Mouse (Mus musculus) E14TG2a.4 (cell line): Measurements from ENCODE around the gene Lrig2.

Experiments used
- H3K27me3 ChIP-seq: 2 replicates; pipeline ENCODE4 v1.6.1; 2014; ENCODE audit warnings: low read length, control low read depth; ENCODE audit not compliant: insufficient read depth
- H3K36me3 ChIP-seq: 2 replicates; pipeline ENCODE4 v1.6.1; 2014; ENCODE audit warnings: low read length, control low read depth; ENCODE audit not compliant: insufficient read depth
- H3K4me1 ChIP-seq: replicated peaks from 2 replicates; pipeline ENCODE4 v1.6.1; 2014; ENCODE audit warnings: low read depth, low read length, control low read depth
- H3K4me3 ChIP-seq: replicated peaks from 2 replicates; pipeline ENCODE4 v1.5.1; 2014; ENCODE audit warnings: mild to moderate bottlenecking, low read length
- H3K9me3 ChIP-seq: 2 replicates; pipeline ENCODE4 v1.6.1; 2014; ENCODE audit warnings: low read length, control low read depth
- CTCF ChIP-seq: conservative IDR thresholded peaks from 2 replicates; pipeline ENCODE4 v1.5.1; 2014; ENCODE audit warnings: low read length
- NANOG ChIP-seq: IDR thresholded peaks from 2 replicates; pipeline ENCODE4 v1.6.1; 2014; ENCODE audit warnings: borderline replicate concordance, low read length, mixed read lengths
- POU5F1 ChIP-seq: IDR thresholded peaks from 2 replicates; pipeline ENCODE4 v1.6.1; 2014; ENCODE audit warnings: low read length, borderline replicate concordance

Lrig2 gene

GRCm38 (mm10) chr3:104517161-104517560 lies 5.4 kb upstream of the Lrig2 start:
- peaks cover 20% of the 10 kb centered on the region for H3K4me1 ChIP-seq
- no peak overlapping the region for H3K4me3 ChIP-seq
- no peaks in the 10 kb centered on the region for H3K27me3 ChIP-seq
- no peak for TF ChIP-seq NANOG
- peak; percentile 41; the same call in 1 of the 2 replicates for TF ChIP-seq CTCF
- TF ChIP-seq POU5F1, result no peak
- no peaks in the 10 kb centered on the region for H3K9me3 ChIP-seq
- no peaks in the 10 kb centered on the region for H3K36me3 ChIP-seq

GRCm38 (mm10) chr3:104514510-104514909 lies 2.8 kb upstream of the Lrig2 start:
- TF ChIP-seq NANOG, result no peak
- no peak for TF ChIP-seq POU5F1
- no peak for TF ChIP-seq CTCF
- Histone ChIP-seq H3K9me3 (no peaks in the 10 kb centered on the region), H3K4me3 (no peak overlapping the region), H3K36me3 (no peaks in the 10 kb centered on the region), H3K27me3 (no peaks in the 10 kb centered on the region), H3K4me1 (peaks cover 33% of the 10 kb centered on the region)

GRCm38 (mm10) chr3:104512424-104512748 lies 668 bp upstream of the Lrig2 start:
- TF ChIP-seq POU5F1 (no peak), CTCF (no peak), NANOG (no peak)
- Histone ChIP-seq H3K4me1 (peaks cover 41% of the 10 kb centered on the region), H3K9me3 (no peaks in the 10 kb centered on the region), H3K36me3 (no peaks in the 10 kb centered on the region), H3K4me3 (peak overlapping the region; percentile 98), H3K27me3 (no peaks in the 10 kb centered on the region)

GRCm38 (mm10) chr3:104510771-104511429 lies 818 bp downstream of the Lrig2 start:
- no peaks in the 10 kb centered on the region for H3K9me3 ChIP-seq
- no peaks in the 10 kb centered on the region for H3K36me3 ChIP-seq
- peaks cover 46% of the 10 kb centered on the region for H3K4me1 ChIP-seq
- TF ChIP-seq NANOG (no peak), POU5F1 (no peak), CTCF (no peak)
- H3K4me3 ChIP-seq, result peak overlapping the region; percentile 98
- no peaks in the 10 kb centered on the region for H3K27me3 ChIP-seq

GRCm38 (mm10) chr3:104501648-104502047 lies 10.1 kb downstream of the Lrig2 start:
- no peak for TF ChIP-seq CTCF
- no peak for TF ChIP-seq NANOG
- no peak for TF ChIP-seq POU5F1
- Histone ChIP-seq H3K4me1 (peaks cover 29% of the 10 kb centered on the region), H3K36me3 (no peaks in the 10 kb centered on the region), H3K9me3 (no peaks in the 10 kb centered on the region), H3K27me3 (no peaks in the 10 kb centered on the region), H3K4me3 (no peak overlapping the region)

GRCm38 (mm10) chr3:104500881-104501280 lies 10.8 kb downstream of the Lrig2 start:
- Histone ChIP-seq H3K9me3 (no peaks in the 10 kb centered on the region), H3K36me3 (no peaks in the 10 kb centered on the region), H3K4me3 (no peak overlapping the region), H3K4me1 (peaks cover 27% of the 10 kb centered on the region), H3K27me3 (no peaks in the 10 kb centered on the region)
- no peak for TF ChIP-seq CTCF
- TF ChIP-seq NANOG, result no peak
- TF ChIP-seq POU5F1, result no peak

- Histone ChIP-seq H3K4me3 (no peak overlapping the region), H3K9me3 (peaks cover 13% of the 10 kb centered on the region), H3K27me3 (no peaks in the 10 kb centered on the region), H3K36me3 (peaks cover 35% of the 10 kb centered on the region), H3K4me1 (peaks cover 30% of the 10 kb centered on the region)
- TF ChIP-seq NANOG (no peak), POU5F1 (no peak), CTCF (no peak)
These were observed 15.5 kb downstream of the Lrig2 start for GRCm38 (mm10) chr3:104496176-104496575.

- H3K4me3 ChIP-seq, result no peak overlapping the region
- H3K4me1 ChIP-seq, result peaks cover 4% of the 10 kb centered on the region; the same call in 1 of the 2 replicates
- TF ChIP-seq POU5F1, result no peak
- no peak for TF ChIP-seq NANOG
- no peak for TF ChIP-seq CTCF
- no peaks in the 10 kb centered on the region for H3K27me3 ChIP-seq
- peaks cover 27% of the 10 kb centered on the region for H3K36me3 ChIP-seq
- no peaks in the 10 kb centered on the region for H3K9me3 ChIP-seq
These were observed 30.6 kb downstream of the Lrig2 start for GRCm38 (mm10) chr3:104480946-104481719.
